Mouse (Mus musculus) embryonic fibroblast, embryonic 13.5 days (primary cell): Measurements from ENCODE around the gene Gfra1. TPM values are rescaled to one million over a fixed set of nuclear protein-coding genes. Genes with fewer than 3 reads are reported as not detected.

ENCODE experiments used
- H3K27ac ChIP-seq: 2 replicates; pipeline ENCODE4 v1.5.1; 2012; ENCODE audit warnings: low read length, control low read depth, inconsistent platforms; ENCODE audit not compliant: insufficient read depth
- H3K4me1 ChIP-seq: 2 replicates; pipeline ENCODE4 v1.6.1; 2011; ENCODE audit warnings: low read length; ENCODE audit not compliant: control insufficient read depth, insufficient read depth
- H3K4me3 ChIP-seq: 2 replicates; pipeline ENCODE4 v1.5.1; 2011; ENCODE audit warnings: mild to moderate bottlenecking, control low read depth, low read length; ENCODE audit not compliant: insufficient read depth
- CTCF ChIP-seq: IDR thresholded peaks from 2 replicates; pipeline ENCODE4 v1.5.1; 2011; ENCODE audit warnings: mild to moderate bottlenecking, control low read depth, low read length, moderate library complexity, borderline replicate concordance; ENCODE audit not compliant: insufficient read depth
- POLR2A ChIP-seq: IDR thresholded peaks from 2 replicates; pipeline ENCODE4 v1.6.1; 2011; ENCODE audit warnings: low read depth, mild to moderate bottlenecking, control low read depth, low read length, moderate library complexity
- polyA plus RNA-seq: library from polyadenylated mRNA; stranded (reverse); fragments of >200 nt; gene quantifications from 2 replicates; pipeline ENCODE4 v1.2.4, GENCODE M21; 2011; ENCODE audit warnings: low read depth; ENCODE audit not compliant: missing spikeins, insufficient read length

Gene Gfra1
- polyA plus RNA-seq, 1 experiment = 26.6 TPM

DNA sequence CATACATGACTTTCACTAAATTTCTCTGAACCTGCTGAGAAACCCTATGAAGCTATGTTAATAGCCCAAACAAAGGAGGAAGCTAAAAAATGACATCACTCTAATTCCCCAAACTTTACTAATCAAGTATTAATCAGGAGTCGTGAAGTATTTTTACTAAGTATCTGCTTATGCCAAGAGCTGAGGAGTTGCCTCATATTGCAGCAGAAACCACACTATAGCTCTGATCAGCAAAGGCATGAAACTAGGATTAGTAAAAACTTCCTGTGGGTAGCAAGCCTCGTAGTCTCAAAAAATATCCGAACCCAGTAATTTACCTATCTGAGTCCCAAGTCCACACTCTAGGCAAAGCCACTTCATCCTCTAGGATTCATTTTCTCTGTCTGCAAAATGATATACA is 55.5 kb downstream of the Gfra1 start:
- Histone ChIP-seq H3K4me3 (no peak overlapping the region), H3K4me1 (no peaks in the 10 kb centered on the region), H3K27ac (no peak overlapping the region)
- TF ChIP-seq CTCF = no peak
- TF ChIP-seq POLR2A = no peak

DNA sequence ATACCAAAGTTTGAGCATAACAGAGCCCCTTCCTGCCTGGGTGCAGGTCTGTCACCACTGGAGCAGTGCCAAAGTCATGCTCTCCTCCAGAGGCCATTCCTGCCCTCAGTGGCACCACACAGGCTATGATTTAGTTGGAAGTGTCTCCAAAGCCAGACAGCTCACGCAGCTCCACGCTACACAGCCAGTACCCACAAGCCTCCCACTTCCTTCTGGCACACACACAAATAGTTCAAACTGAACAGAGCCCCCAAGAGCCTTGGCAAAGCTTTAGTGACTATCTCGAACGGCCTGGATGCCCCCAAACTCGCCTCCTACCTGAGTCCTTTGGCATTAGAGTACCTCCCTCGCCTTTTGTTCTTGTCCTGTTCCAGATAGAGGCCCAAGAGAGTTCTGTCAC is 56.5 kb downstream of the Gfra1 start:
- TF ChIP-seq POLR2A = no peak
- TF ChIP-seq CTCF = no peak
- H3K27ac ChIP-seq = no peak overlapping the region
- no peaks in the 10 kb centered on the region for H3K4me1 ChIP-seq
- H3K4me3 ChIP-seq = no peak overlapping the region

- Histone ChIP-seq H3K4me3 (no peak overlapping the region), H3K4me1 (no peaks in the 10 kb centered on the region), H3K27ac (no peak overlapping the region)
- TF ChIP-seq POLR2A (no peak), CTCF (no peak)
Observed at GRCm38 (mm10) chr19:58396604-58396984, 59.1 kb downstream of the Gfra1 start.

DNA sequence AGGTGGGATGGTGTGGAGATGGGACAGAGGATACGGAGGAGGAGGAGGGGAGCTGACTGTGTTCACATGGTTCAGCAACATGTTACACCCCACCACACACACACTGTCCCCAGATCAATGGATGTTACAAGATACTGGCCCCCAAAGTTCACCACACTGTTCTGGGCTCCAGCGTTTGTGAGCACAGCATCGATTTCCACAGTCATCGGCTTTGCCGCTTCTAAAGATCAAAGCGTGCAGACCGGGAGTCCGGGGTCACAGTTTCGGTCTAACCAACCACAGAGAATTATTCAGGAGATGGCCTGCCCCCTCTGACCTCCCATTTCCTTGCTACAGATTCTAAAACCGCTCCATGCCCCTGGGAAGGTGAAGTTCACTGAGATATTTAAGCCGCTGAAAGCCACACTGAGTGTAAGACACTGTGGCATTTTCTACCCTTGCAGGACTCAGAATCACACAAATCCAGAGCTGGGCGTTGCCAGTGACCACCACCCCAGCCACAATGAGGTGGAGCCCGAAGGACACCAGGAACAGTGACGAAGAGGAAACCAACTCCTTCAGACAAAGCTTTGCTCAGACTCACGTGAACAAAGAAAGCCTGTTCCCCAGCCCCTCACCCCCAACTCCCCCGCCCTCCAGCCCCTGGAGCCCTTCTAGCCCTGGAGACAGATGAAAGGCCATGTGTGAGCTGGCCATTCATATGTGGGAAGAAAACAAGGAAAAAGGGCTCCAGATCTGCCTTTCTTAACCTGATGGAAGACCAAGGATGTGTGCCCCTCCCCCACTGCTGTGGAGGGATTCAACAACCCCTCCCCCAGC is 59.7 kb downstream of the Gfra1 start:
- Histone ChIP-seq H3K4me1 (no peaks in the 10 kb centered on the region), H3K4me3 (no peak overlapping the region), H3K27ac (no peak overlapping the region)
- TF ChIP-seq CTCF (no peak), POLR2A (no peak)

- H3K4me1 ChIP-seq = no peaks in the 10 kb centered on the region
- H3K4me3 ChIP-seq = no peak overlapping the region
- TF ChIP-seq POLR2A (no peak), CTCF (no peak)
- no peak overlapping the region for H3K27ac ChIP-seq
Observed at GRCm38 (mm10) chr19:58393121-58393520, 62.6 kb downstream of the Gfra1 start.

DNA sequence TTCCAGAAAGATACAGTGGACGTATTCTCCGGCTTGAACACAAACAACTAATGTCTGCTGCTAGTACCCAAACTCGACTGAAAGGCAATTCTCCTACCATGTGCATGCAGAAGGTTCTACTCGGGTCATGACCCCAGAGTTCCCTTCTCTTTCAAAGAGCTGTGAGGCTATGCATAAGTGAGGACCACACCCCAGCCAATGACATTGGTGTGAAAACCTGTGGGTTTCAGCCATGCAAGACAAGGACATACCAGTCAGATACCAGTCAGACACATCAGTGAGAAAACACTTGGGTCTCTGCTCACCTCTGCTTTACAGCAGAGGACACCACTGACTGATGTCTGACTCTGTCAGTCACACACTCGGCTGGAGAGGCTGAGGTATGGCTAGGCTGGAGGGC is 63.9 kb downstream of the Gfra1 start:
- Histone ChIP-seq H3K4me3 (no peak overlapping the region), H3K27ac (no peak overlapping the region), H3K4me1 (no peaks in the 10 kb centered on the region)
- TF ChIP-seq POLR2A (no peak), CTCF (no peak)

DNA sequence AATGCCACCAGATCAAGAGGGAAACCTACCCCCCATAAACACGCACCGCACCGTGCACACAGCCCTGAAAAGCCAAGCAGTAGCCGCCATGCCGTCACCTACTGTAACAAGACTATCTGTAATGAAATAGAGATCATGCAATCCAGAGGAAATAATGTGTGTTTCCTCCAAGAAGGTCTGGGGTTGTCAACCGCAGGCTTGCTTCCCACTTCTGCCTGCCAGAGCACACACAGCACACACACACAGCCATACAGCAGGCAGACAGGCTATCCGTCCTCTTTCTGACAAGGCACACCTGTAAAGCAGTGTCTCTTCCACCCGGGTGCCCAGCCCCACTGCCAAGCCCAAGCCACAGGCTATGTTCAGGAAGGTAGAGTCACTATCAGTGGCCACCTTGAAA is 66.2 kb downstream of the Gfra1 start:
- Histone ChIP-seq H3K4me1 (no peaks in the 10 kb centered on the region), H3K4me3 (no peak overlapping the region), H3K27ac (no peak overlapping the region)
- TF ChIP-seq CTCF (no peak), POLR2A (no peak)

DNA sequence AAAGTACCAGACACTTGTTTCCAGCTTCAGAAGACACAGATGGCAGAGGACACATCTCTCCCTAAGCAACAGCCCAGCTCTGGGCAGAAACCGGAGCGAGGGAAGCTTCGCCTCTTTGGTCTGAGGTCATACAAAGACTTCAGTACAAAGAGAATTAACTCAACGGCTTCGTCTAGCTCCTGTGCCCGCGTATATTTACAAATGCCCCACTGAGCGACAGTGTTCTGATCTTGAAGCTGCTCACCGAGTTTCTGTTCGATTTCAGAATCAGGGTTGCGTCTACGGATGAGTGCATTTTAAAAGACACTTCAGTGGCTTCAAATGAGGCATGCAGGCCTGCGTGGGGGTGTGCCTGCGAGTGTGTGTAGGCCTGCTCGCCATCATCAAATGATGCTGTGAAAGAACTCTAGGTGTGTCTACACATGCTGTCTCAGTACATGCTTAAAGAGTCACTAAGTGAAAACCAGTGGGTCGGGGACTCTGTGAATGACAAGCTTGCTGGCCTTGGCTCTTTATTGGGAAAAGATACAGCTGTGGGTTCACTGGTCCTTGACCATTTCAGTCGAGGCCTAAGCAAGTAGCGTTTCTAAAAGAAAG is 66.8 kb downstream of the Gfra1 start:
- TF ChIP-seq POLR2A (no peak), CTCF (no peak)
- Histone ChIP-seq H3K27ac (no peak overlapping the region), H3K4me1 (no peaks in the 10 kb centered on the region), H3K4me3 (no peak overlapping the region)

DNA sequence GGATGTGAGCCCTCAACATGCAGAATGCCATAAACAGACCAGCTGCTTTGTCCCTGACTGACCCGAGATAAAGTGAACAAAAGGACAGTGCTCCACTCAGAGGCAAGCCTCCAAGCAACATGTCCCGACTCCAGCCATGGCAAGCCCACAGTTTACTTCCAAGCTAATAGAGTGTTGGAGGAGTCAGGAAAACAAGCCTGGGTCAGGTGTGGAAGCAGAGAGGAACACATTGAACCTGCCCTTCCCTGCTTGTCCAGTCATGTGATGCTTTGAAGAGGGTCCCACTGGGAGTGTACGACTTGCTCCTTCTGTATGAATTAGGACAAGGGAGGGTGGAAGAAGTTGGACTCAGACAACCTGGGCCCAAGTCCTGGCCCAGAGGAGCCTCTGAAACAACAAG is 72.4 kb downstream of the Gfra1 start:
- no peak for TF ChIP-seq CTCF
- TF ChIP-seq POLR2A = no peak
- Histone ChIP-seq H3K4me3 (no peak overlapping the region), H3K27ac (no peak overlapping the region), H3K4me1 (no peaks in the 10 kb centered on the region)

GRCm38 (mm10) chr19:58382535-58382934 is 73.2 kb downstream of the Gfra1 start:
- no peaks in the 10 kb centered on the region for H3K4me1 ChIP-seq
- TF ChIP-seq CTCF (no peak), POLR2A (no peak)
- no peak overlapping the region for H3K4me3 ChIP-seq
- no peak overlapping the region for H3K27ac ChIP-seq
